Mouse (Mus musculus): ENCODE results near the gene Galnt10.

DNA sequence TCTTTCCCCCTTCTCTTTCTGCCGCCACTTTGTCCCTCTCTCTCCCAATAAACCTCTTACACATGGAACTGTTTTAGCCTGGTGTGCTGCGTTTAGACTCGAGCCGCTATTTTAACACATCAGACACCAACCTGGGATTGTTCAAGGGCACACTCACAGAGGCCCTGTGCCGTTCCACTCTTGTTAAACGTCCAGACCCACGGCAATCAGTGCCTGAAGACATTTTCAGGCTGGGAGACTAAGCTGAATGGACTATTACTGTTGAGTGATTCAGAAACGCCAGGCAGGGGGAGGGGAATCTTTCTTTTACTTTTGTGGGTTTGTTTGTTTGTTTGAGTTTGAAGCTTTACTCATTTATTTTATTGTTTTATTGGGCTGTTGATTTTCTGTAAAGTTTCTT is 45.1 kb upstream of the Galnt10 start:
- TF ChIP-seq CTCF (IDR thresholded peaks at IDR 0.05; ENCODE audit: borderline replicate concordance, insufficient read depth, low read depth, low read length) (no peak), POLR2A (IDR thresholded peaks at IDR 0.05; ENCODE audit: borderline replicate concordance, insufficient read depth, low read length) (no peak)

Measured in cerebellum, adult 2 months (tissue).